Mouse (Mus musculus) spleen, embryonic (tissue): Measurements from ENCODE around the gene Stx11.

Experiments used
- CTCF ChIA-PET: fragments of 350-600 bp; sonication (Branson Sonifier 250); formaldehyde crosslinking; loops from one replicate; lab custom pipeline; 2022; lab: Charles Lee

Stx11 gene

GRCm38 (mm10) chr10:12964151-12965075, at the start of gene Stx11:
Gene Stx11, minus strand, starts transcription at chr10:12964298.
- CTCF ChIA-PET, result interaction anchor here (0.6 kb wide), 3 partner anchors 35 to 1515 kb away, joined by 3 to 10 read pairs (median 5); no protein-coding TSS in a partner anchor

GRCm38 (mm10) chr10:13008737-13009121, 44.6 kb upstream of the Stx11 start:
- CTCF ChIA-PET, result no interaction called here

GRCm38 (mm10) chr10:13007876-13008736, 44.0 kb upstream of the Stx11 start:
- CTCF ChIA-PET, result interaction anchor here (0.6 kb wide), 1 partner anchor 10 kb away, joined by 3 read pairs; no protein-coding TSS in a partner anchor

GRCm38 (mm10) chr10:13005043-13005442, 40.9 kb upstream of the Stx11 start, which contains the start of gene Sf3b5:
Gene Sf3b5, plus strand, starts transcription at chr10:13005343.
- CTCF ChIA-PET, result no interaction called here

- CTCF ChIA-PET, result interaction anchor here (0.6 to 1.4 kb wide), 7 partner anchors 70 to 1163 kb away, joined by 3 to 14 read pairs (median 8); no protein-coding TSS in a partner anchor
These were observed 32.8 kb upstream of the Stx11 start for GRCm38 (mm10) chr10:12996736-12997477.

GRCm38 (mm10) chr10:12993411-12994039, 29.4 kb upstream of the Stx11 start:
- CTCF ChIA-PET, result no interaction called here

- CTCF ChIA-PET, result no interaction called here
These were observed 27.9 kb upstream of the Stx11 start for GRCm38 (mm10) chr10:12991953-12992352.

GRCm38 (mm10) chr10:12986943-12987342, 22.8 kb upstream of the Stx11 start:
- CTCF ChIA-PET, result no interaction called here

GRCm38 (mm10) chr10:12986485-12986884, 22.4 kb upstream of the Stx11 start:
- CTCF ChIA-PET, result no interaction called here

- CTCF ChIA-PET, result no interaction called here
These were observed 20.9 kb upstream of the Stx11 start for GRCm38 (mm10) chr10:12985028-12985427.

- CTCF ChIA-PET, result no interaction called here
These were observed 19.4 kb upstream of the Stx11 start for GRCm38 (mm10) chr10:12983516-12983915.

GRCm38 (mm10) chr10:12981071-12981470, 17.0 kb upstream of the Stx11 start:
- CTCF ChIA-PET, result no interaction called here

- CTCF ChIA-PET, result no interaction called here
These were observed 13.7 kb upstream of the Stx11 start for GRCm38 (mm10) chr10:12977787-12978212.

GRCm38 (mm10) chr10:12976552-12976951, 12.5 kb upstream of the Stx11 start:
- CTCF ChIA-PET, result no interaction called here

GRCm38 (mm10) chr10:12975957-12976356, 11.9 kb upstream of the Stx11 start:
- CTCF ChIA-PET, result interaction anchor here (1.1 kb wide), 1 partner anchor 251 kb away, joined by 5 read pairs; no protein-coding TSS in a partner anchor

GRCm38 (mm10) chr10:12975461-12975860, 11.4 kb upstream of the Stx11 start:
- CTCF ChIA-PET, result interaction anchor here (1.1 kb wide), 1 partner anchor 252 kb away, joined by 5 read pairs; no protein-coding TSS in a partner anchor

- CTCF ChIA-PET, result no interaction called here
These were observed 10.5 kb upstream of the Stx11 start for GRCm38 (mm10) chr10:12974572-12974971.

GRCm38 (mm10) chr10:12965669-12966180, 1.6 kb upstream of the Stx11 start:
- CTCF ChIA-PET, result no interaction called here

- CTCF ChIA-PET, result interaction anchor here (0.6 kb wide), 4 partner anchors 41 to 1514 kb away, joined by 3 to 6 read pairs (median 4); no protein-coding TSS in a partner anchor
These were observed 543 bp downstream of the Stx11 start for GRCm38 (mm10) chr10:12963362-12964147.
